Mouse (Mus musculus): ENCODE results near the gene Osbpl11.
A peak's percentile ranks its signal among the peaks of the same experiment; 100 is the strongest.
"Not testable (repeated sequence)": the region's sequence is repeated elsewhere in the genome, so short reads cannot be mapped to it uniquely, and the experiment has no call there.

Osbpl11 gene

GRCm38 (mm10) chr16:33177722-33178121 lies 7.1 kb upstream of the Osbpl11 start:
- no peak for DNase-seq (ENCODE audit: low read depth, low spot score)

GRCm38 (mm10) chr16:33178278-33179074 lies 6.4 kb upstream of the Osbpl11 start:
- no peak for DNase-seq (ENCODE audit: low read depth, low spot score)

DNA sequence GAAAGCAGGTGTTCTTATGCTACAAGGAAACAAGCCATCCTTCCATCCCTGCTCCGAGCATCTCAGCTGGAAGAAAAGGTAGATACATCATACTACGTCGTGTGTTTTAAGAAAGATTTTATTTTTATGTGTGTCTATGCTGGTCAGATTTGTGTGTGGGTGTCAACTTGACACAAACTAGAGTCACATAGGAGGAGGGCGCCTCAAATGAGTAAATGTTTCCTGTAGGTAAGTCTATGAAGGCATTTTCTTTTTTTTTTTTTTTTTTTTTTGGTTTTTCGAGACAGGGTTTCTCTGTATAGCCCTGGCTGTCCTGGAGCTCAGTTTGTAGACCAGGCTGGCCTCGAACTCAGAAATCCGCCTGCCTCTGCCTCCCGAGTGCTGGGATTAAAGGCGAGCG lies 5.6 kb upstream of the Osbpl11 start:
- not testable (repeated sequence) for DNase-seq (ENCODE audit: low read depth, low spot score)

DNA sequence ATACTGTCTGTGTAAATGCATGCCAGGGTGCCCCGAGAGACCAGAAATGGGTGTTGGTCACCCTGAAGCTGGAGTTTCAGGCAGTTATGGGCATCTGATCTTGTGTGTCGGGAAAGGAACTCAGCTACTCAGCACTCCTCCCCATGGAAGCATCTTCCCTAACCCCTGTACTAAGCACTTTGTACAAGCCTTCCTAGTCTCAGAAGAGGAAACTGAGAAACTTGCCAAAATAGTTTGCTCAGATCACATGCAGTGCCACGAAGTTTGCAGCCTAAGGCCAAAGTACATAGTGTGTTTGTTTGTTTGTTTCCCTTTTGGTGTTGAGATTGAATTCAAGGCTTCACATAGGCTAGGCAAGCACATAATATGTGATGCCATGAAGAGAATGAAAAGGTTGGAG lies 5.0 kb upstream of the Osbpl11 start:
- no peak for DNase-seq (ENCODE audit: low read depth, low spot score)

DNA sequence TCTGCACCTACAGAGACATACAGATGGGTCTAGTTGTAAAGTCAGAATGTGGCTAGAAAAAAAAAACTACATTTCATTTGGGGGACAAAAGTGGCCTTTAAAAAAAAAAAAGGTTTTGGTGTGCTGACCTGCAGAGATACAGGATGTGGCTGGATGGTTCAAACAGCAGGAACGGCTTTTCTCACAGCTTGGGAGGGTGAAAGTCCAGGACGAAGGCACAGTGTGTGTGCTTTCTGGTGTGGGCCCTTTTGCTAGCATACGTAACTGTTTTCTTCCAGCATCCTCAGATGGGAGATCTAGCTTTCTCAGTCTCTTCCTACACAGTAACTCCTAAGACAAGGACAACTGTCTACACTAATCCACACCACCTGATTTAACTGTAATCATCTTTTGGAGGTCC lies 4.1 kb upstream of the Osbpl11 start:
- DNase-seq (ENCODE audit: low read depth, low spot score) = no peak

- DNase-seq (ENCODE audit: low read depth, low spot score) = peak; percentile 62
Measured at GRCm38 (mm10) chr16:33185261-33186046, 583 bp downstream of the Osbpl11 start.

- peak; percentile 51 for DNase-seq (ENCODE audit: low read depth, low spot score)
Measured at GRCm38 (mm10) chr16:33186134-33186533, 1.3 kb downstream of the Osbpl11 start.

DNA sequence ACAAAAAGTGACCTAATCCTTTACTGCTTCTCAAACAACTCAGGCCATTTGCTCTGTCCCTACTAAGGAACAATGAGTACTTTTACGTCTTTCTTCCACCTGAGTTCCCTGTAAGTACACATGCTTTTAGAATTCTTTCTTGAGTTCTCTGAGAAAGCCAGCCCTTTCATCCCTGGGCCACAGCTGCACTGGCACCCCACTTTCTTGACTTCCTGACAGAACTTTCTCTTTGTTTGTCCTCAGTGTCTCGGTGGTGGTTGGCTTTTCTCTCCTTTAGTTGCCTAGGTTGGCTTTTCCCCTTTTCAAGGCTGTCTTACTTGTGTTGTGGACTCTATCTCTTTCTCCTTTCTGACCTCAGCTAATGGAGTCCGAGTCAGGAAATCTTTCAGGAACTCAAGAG lies 3.2 kb downstream of the Osbpl11 start:
- no peak for DNase-seq (ENCODE audit: low read depth, low spot score)

- peak; percentile 39 for DNase-seq (ENCODE audit: low read depth, low spot score)
Measured at GRCm38 (mm10) chr16:33191671-33192091, 6.8 kb downstream of the Osbpl11 start.

- DNase-seq (ENCODE audit: low read depth, low spot score) = no peak
Measured at GRCm38 (mm10) chr16:33192280-33192679, 7.4 kb downstream of the Osbpl11 start.

DNA sequence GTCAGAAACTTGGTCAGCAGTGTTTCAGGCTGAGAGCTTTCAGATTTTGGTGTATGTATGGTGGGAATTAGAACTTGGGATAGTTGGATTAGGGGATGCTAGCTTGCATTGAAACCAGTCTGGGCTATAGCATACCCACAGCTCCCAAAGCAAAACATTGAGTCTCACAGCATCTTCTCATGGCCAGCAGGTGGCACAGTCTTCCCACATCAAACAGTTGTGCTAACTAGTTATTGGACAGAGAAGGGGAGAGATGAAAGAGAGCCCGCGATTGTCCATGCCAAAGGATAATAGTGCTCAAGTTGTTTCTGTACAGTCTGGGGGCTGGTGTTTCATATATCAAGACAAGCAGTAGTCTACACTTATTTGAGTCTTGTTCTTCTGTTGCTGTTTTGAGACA lies 8.8 kb downstream of the Osbpl11 start:
- DNase-seq (ENCODE audit: low read depth, low spot score) = peak; percentile 73

- DNase-seq (ENCODE audit: low read depth, low spot score) = peak; percentile 73
Measured at GRCm38 (mm10) chr16:33195686-33196313, 10.9 kb downstream of the Osbpl11 start.

DNA sequence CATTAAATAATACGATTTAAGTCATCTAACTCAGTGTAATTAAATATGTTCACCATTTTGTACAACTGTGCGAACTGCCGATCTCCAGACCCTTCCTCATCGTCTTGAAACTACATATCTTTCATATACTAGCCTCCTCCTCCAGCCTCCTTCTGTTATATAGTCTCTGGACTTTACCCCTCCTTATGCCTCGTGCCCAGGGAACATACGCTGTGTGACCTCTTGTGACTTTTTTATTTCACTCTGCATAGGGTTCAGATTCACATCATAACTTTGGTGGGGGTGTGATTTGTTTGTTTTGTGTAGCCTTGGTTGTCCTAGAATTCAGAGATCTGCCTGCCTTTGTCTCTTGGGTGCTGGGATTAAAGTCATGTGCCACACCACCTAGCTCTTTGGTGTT lies 11.7 kb downstream of the Osbpl11 start:
- no peak for DNase-seq (ENCODE audit: low read depth, low spot score)

DNA sequence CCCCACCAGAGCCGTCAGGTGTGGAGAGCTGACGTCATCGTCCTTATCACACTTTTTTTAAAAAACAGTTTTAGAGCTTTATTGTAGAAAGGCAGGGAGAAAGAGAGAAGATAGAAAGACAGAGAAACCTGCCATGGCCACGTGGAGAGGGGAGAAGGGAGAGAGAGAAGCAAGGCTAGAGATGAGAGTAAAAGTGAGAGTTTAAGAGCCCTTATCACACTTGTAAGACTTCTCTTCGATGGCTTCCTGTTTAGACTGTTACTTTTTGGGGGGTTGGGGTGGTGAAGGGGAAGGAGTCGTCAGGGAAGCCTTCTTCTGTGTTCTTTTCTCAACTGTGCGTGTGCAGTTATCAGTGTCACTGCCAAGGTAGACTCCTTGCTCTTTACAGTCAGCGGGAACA lies 15.7 kb downstream of the Osbpl11 start:
- DNase-seq (ENCODE audit: low read depth, low spot score) = no peak

DNA sequence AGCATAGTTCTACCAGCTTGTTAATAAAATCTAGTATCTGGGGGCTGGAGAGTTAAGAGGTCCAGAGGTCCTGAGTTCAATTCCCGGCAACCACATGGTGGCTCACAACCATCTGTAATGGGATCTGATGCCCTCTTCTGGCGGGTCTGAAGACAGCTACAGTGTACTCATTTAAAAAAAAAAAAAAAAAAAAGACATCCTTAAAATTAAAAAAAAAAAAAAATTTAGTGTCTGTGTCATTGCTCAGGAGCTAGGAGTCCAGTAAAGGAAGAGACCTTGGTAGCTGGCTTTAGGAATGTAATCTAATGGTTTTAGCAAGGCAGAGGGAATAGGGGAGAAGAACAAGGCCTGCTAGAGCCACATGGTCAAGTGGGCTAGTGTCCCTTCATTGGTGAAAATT lies 25.9 kb downstream of the Osbpl11 start:
- DNase-seq (ENCODE audit: low read depth, low spot score) = no peak

GRCm38 (mm10) chr16:33216313-33217003 lies 31.6 kb downstream of the Osbpl11 start:
- no peak for DNase-seq (ENCODE audit: low read depth, low spot score)

- DNase-seq (ENCODE audit: low read depth, low spot score) = not testable (repeated sequence)
Measured at GRCm38 (mm10) chr16:33217553-33218085, 32.7 kb downstream of the Osbpl11 start.

DNA sequence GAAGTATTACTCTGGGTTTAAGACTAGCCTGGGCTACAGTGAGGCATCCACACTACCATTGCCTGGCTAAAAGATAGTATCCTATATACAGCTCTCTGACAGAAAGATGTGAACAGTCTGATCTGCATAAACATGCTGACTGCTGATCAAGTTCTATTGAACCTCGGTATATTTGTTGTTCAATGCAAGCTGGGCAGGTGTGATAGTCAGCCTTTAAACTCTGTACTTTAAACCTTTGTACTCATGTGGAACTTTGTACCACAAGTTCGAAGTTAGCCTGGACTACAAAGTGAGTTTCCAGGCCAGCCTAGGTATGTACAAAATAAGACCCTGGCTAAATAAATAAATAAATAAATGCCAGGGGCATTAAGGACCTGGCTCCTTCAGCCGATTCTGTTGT lies 37.6 kb downstream of the Osbpl11 start:
- no peak for DNase-seq (ENCODE audit: low read depth, low spot score)

- DNase-seq (ENCODE audit: low read depth, low spot score) = no peak
Measured at GRCm38 (mm10) chr16:33224381-33224780, 39.5 kb downstream of the Osbpl11 start.

DNA sequence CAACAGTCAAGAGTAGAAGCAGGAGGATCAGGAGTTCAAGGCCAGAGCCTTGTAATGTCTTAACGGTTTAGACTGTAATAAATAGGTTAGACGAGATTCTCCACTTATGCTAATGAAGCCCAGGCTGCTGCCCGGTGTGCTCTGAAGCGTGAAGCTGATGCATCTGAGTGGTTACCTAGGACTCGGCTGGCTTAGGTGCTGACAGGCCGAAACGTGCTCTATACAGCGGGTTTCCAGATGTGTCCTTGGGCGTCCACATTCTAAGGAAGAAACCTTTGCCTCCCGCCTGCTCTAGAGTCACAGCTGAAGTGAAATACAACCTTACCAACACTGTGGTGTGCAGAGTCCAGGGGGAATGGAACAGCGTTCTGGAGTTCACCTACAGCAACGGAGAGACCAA lies 49.3 kb downstream of the Osbpl11 start:
- no peak for DNase-seq (ENCODE audit: low read depth, low spot score)

- no peak for DNase-seq (ENCODE audit: low read depth, low spot score)
Measured at GRCm38 (mm10) chr16:33236151-33236550, 51.3 kb downstream of the Osbpl11 start.

DNA sequence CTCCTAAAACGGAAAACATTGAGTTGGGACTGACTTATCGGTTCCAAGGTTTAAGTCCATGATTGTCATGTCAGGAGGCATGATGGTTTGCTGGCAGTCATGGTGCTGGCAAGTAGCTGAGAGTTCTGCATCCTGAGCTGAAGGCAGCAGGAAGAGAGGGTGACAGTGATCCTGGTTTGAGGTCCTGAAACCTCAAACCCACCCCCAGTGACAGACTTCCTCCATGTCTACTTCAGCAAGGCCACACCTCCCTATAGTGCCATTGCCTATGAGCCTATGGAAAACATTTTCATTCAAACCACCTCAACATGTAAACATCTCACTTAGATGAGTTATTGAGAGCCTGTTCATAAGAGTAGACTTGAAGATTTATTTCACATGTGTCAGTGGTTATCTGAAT lies 54.4 kb downstream of the Osbpl11 start:
- no peak for DNase-seq (ENCODE audit: low read depth, low spot score)

Data from 3T3-L1 (cell line).